10 mouse cellular contexts compared by ENCODE assay signal in genomic region chr2:174899940-174900670, GRCm38 (mm10).
A peak's percentile ranks its signal among the peaks of the same experiment; 100 is the strongest.
DNase-seq lines count a peak whose midpoint lies in the region; ATAC-seq and TF ChIP-seq lines count a peak whose summit lies in the region.
"Had no signal": no experiment of that assay in that cellular context is flagged by ENCODE, and none has a peak within 500 bp of the region (broad histone marks: within the 10 kb centered on the region; RNA-seq: fewer than 3 reads in every experiment).

No protein-coding gene starts in this region.

- no peak for TF ChIP-seq CTCF in lung, embryonic 14.5 days (IDR thresholded peaks at IDR 0.05; ENCODE audit: low read depth)

- H3K36me3 ChIP-seq in lung, embryonic 14.5 days (ENCODE audit: insufficient read depth): no peaks in the 10 kb centered on the region
- H3K36me3 ChIP-seq in heart, embryonic 14.5 days (ENCODE audit: control insufficient read depth, insufficient read depth, low read length): no peaks in the 10 kb centered on the region
- no peaks in the 10 kb centered on the region for H3K36me3 ChIP-seq in limb, embryonic 15.5 days
- H3K36me3 ChIP-seq: liver, embryonic 13.5 days; neural tube, embryonic 12.5 days had no signal

- H3K27ac ChIP-seq in lung, embryonic 14.5 days (ENCODE audit: low read depth): no peak overlapping the region
- H3K27ac ChIP-seq in heart, embryonic 14.5 days (replicated peaks in 1 of 2; ENCODE audit: control insufficient read depth in 1 of 2, insufficient read depth in 1 of 2, low read depth in 2 of 2, low read length in 2 of 2): no peak overlapping the region
- peak overlapping the region; percentile 85 for H3K27ac ChIP-seq in limb, embryonic 15.5 days
- H3K27ac ChIP-seq: liver, embryonic 13.5 days; neural tube, embryonic 12.5 days had no signal

- DNase-seq in frontal cortex, postnatal 14 days (ENCODE audit: low spot score in 2 of 2): no peak
- no peak for DNase-seq in lung, embryonic 14.5 days
- no peak for DNase-seq in lung, postnatal 14 days
- DNase-seq in layer of hippocampus, adult 9-11 months: no peak
- DNase-seq in c-Kit-positive CD71-positive TER-119-positive erythroid progenitor cells, embryonic 14.5 days (ENCODE audit: low spot score): no peak
- DNase-seq: liver, embryonic 13.5 days had no signal

- no peak overlapping the region for H3K4me2 ChIP-seq in lung, embryonic 14.5 days
- no peak overlapping the region for H3K4me2 ChIP-seq in heart, embryonic 14.5 days (ENCODE audit: low read length)
- no peak overlapping the region for H3K4me2 ChIP-seq in limb, embryonic 15.5 days
- H3K4me2 ChIP-seq: liver, embryonic 13.5 days; neural tube, embryonic 12.5 days had no signal

- WGBS in lung, embryonic 14.5 days: 65% methylated on average over 5 of the region's 5 CpGs
- WGBS in heart, embryonic 14.5 days: 71% methylated on average over 5 of the region's 5 CpGs
- 46% methylated on average over 5 of the region's 5 CpGs for WGBS in limb, embryonic 15.5 days

- 0 out of 2 replicates have a peak, but pooled peaks have one; percentile 20 for ATAC-seq in frontal cortex, adult (ENCODE audit: low TSS enrichment)
- peak; percentile 59; the same call in 1 of the 2 replicates for ATAC-seq in lung, embryonic 14.5 days (ENCODE audit: insufficient read depth)
- 0 out of 2 replicates have a peak, but pooled peaks have one; percentile 4 for ATAC-seq in heart, embryonic 14.5 days (ENCODE audit: insufficient number of reproducible peaks, insufficient read depth, low FRiP score, low read depth)
- peak; percentile 46 for ATAC-seq in limb, embryonic 15.5 days (ENCODE audit: insufficient number of reproducible peaks, low FRiP score, low TSS enrichment, low read depth)

- no peaks in the 10 kb centered on the region for H3K9me3 ChIP-seq in lung, embryonic 14.5 days (ENCODE audit: low read depth, low read length)
- H3K9me3 ChIP-seq in heart, embryonic 14.5 days (ENCODE audit: control insufficient read depth, low read length): no peaks in the 10 kb centered on the region
- no peaks in the 10 kb centered on the region for H3K9me3 ChIP-seq in limb, embryonic 15.5 days
- H3K9me3 ChIP-seq: liver, embryonic 13.5 days; neural tube, embryonic 12.5 days had no signal

- no peak overlapping the region for H3K4me3 ChIP-seq in lung, embryonic 14.5 days (ENCODE audit: low read depth, low read length)
- H3K4me3 ChIP-seq in heart, embryonic 14.5 days (ENCODE audit: control insufficient read depth in 1 of 2, insufficient read depth in 1 of 2, low read depth in 1 of 2, low read length in 2 of 2): no peak overlapping the region
- H3K4me3 ChIP-seq in limb, embryonic 15.5 days: no peak overlapping the region
- H3K4me3 ChIP-seq: liver, embryonic 13.5 days; neural tube, embryonic 12.5 days had no signal

- no peaks in the 10 kb centered on the region for H3K27me3 ChIP-seq in lung, embryonic 14.5 days (ENCODE audit: insufficient read depth, low read length)
- no peaks in the 10 kb centered on the region for H3K27me3 ChIP-seq in heart, embryonic 14.5 days (ENCODE audit: control insufficient read depth, insufficient read depth, low read length)
- H3K27me3 ChIP-seq in limb, embryonic 15.5 days: no peaks in the 10 kb centered on the region
- H3K27me3 ChIP-seq: liver, embryonic 13.5 days; neural tube, embryonic 12.5 days had no signal

- no peak overlapping the region for H3K9ac ChIP-seq in lung, embryonic 14.5 days
- H3K9ac ChIP-seq in heart, embryonic 14.5 days (ENCODE audit: low read length): no peak overlapping the region
- H3K9ac ChIP-seq in limb, embryonic 15.5 days: no peak overlapping the region
- H3K9ac ChIP-seq: liver, embryonic 13.5 days; neural tube, embryonic 12.5 days had no signal

- H3K4me1 ChIP-seq in lung, embryonic 14.5 days (ENCODE audit: insufficient read depth): no peaks in the 10 kb centered on the region; the same call in 1 of the 2 replicates
- H3K4me1 ChIP-seq in heart, embryonic 14.5 days (ENCODE audit: control insufficient read depth in 2 of 2, insufficient read depth in 2 of 2, low read length in 2 of 2): peaks cover 5 to 9% of the 10 kb centered on the region in 2 experiments; a peak in 3 of 4 replicates
- peaks cover 22% of the 10 kb centered on the region for H3K4me1 ChIP-seq in limb, embryonic 15.5 days
- H3K4me1 ChIP-seq: liver, embryonic 13.5 days; neural tube, embryonic 12.5 days had no signal

Comparison
In these comparisons a context has a peak if more than half of its experiments do, and no peak if none do; other contexts are left out.
1. ATAC-seq: peak in every context shown above with its lines; median percentile 59 in lung, embryonic 14.5 days; 46 in limb, embryonic 15.5 days; 20 in frontal cortex, adult; 4 in heart, embryonic 14.5 days.